Mouse (Mus musculus) spleen, adult 2 months (tissue): ENCODE data around the gene Nol4l. TPM values are rescaled to one million over a fixed set of nuclear protein-coding genes. Genes with fewer than 3 reads are reported as not detected.

Experiments
- DNase-seq, 2 experiments: peaks; one replicate each; pipeline versions ENCODE4 v3.0.0 to v3.0.0-alpha.2; 2012 to 2021; ENCODE audit warnings: low spot score in 2 of 2, low read depth in 1 of 2
- H3K27ac ChIP-seq: fragments of 200-500 bp; 2 replicates; pipeline ENCODE4 v1.5.1; 2012; ENCODE audit warnings: low read length, inconsistent platforms; ENCODE audit not compliant: insufficient read depth
- H3K27me3 ChIP-seq: fragments of 200-500 bp; 2 replicates; pipeline ENCODE4 v1.6.1; 2012; ENCODE audit warnings: mild to moderate bottlenecking, moderate library complexity, low read length, inconsistent platforms; ENCODE audit not compliant: control insufficient read depth, insufficient read depth
- H3K36me3 ChIP-seq: fragments of 200-500 bp; 2 replicates; pipeline ENCODE4 v1.6.1; 2012; ENCODE audit warnings: mild to moderate bottlenecking, low read length, inconsistent platforms; ENCODE audit not compliant: control insufficient read depth, insufficient read depth
- H3K4me1 ChIP-seq: fragments of 200-500 bp; 2 replicates; pipeline ENCODE4 v1.6.1; 2011; ENCODE audit warnings: inconsistent platforms; ENCODE audit not compliant: control insufficient read depth, insufficient read depth, insufficient read length
- H3K4me3 ChIP-seq: fragments of 200-500 bp; 2 replicates; pipeline ENCODE4 v1.5.1; 2011; ENCODE audit warnings: mild to moderate bottlenecking, inconsistent platforms; ENCODE audit not compliant: insufficient read depth, insufficient read length; ENCODE audit errors: extremely low read depth
- CTCF ChIP-seq: fragments of 200-500 bp; IDR thresholded peaks from 2 replicates; pipeline ENCODE4 v1.5.1; 2011; ENCODE audit warnings: mild to moderate bottlenecking, inconsistent platforms; ENCODE audit not compliant: insufficient read depth, insufficient read length, insufficient replicate concordance; ENCODE audit errors: extremely low read depth
- POLR2A ChIP-seq: fragments of 200-500 bp; IDR thresholded peaks from 2 replicates; pipeline ENCODE4 v1.6.1; 2011; ENCODE audit warnings: low read depth, low read length, inconsistent platforms
- WGBS: fragments of 180-500 bp; shearing (Covaris S2); methylation state at CpG from one replicate; pipeline ENCODE4 v1.1.7; 2018; 5-methylcytosine and 5-hydroxymethylcytosine counted together
- polyA plus RNA-seq: library from polyadenylated mRNA; depleted of rRNA; stranded (reverse); fragments of >200 nt; gene quantifications from 2 replicates; pipeline ENCODE4 v1.2.3, GENCODE M21; 2012

Nol4l gene
- polyA plus RNA-seq, 1 experiment: 2.5 TPM

- no peak for TF ChIP-seq POLR2A
- TF ChIP-seq CTCF: no peak
- no peaks in the 10 kb centered on the region for H3K27me3 ChIP-seq
- DNase-seq: no peak
- WGBS: 91% methylated on average over 7 of the region's 7 CpGs
- no peaks in the 10 kb centered on the region; the same call in 1 of the 2 replicates for H3K4me1 ChIP-seq
- H3K36me3 ChIP-seq: no peaks in the 10 kb centered on the region
- H3K27ac ChIP-seq: no peak overlapping the region
- no peak overlapping the region for H3K4me3 ChIP-seq
Observed at GRCm38 (mm10) chr2:153554543-153554942, 24.8 kb upstream of the Nol4l start.

DNA sequence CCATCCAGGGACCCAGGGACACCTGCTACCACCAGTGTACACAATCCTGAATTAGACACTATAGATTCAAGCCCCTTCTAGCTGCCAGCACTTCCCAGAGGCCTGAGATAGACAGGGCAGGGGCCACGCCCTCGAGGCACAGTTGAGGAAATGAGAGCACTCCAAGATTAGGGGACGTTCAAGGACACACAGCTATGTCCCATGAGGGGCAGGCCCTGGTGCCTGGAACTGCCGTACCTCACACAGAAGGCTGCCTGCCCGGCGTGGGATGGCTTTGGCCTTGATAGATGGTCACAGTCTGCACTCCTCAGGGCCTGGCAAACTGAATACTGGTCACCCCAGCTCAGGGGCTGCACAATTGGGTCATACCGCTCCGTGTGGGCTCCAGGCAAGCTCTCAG lies 19.7 kb upstream of the Nol4l start:
- Histone ChIP-seq H3K36me3 (no peaks in the 10 kb centered on the region), H3K4me3 (no peak overlapping the region), H3K4me1 (peaks cover 11% of the 10 kb centered on the region; the same call in 1 of the 2 replicates), H3K27ac (no peak overlapping the region), H3K27me3 (no peaks in the 10 kb centered on the region)
- TF ChIP-seq POLR2A (no peak), CTCF (no peak)
- no peak for DNase-seq
- 68% methylated on average over 8 of the region's 8 CpGs for WGBS

DNA sequence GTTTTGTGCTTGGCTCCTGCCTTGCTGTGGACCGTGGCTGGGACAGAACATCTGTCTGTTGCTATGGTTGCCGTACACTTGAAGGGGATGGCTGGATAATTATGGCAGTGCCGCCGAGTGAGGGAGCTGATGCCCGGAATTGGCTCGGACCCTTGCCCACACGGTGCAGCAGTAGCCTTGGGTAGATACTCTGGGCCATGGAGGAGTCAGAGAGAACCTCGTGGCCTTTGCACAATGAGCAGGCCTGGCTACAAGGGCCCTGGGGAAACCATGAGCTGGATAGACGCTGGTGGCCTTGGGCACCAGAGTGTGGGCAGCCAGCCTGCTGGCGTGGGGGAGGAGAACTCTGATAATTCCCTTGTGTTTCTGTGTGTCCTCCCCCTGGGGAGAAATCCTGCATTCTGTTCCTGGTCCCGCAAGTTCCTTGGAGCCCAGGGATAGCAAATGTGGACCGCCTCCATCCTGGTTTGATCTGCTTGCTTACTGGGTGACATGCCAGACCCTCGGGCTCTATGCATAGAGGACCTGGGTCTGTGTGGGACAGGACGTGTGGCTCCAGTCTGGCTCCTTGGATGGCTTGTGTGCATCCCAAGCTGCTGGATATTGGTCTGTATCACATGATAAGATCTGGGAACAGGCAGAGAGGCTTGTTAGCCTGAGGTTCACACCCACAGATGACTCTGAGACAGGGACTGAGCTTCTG lies 18.6 kb upstream of the Nol4l start:
- Histone ChIP-seq H3K36me3 (no peaks in the 10 kb centered on the region), H3K4me3 (no peak overlapping the region), H3K27me3 (no peaks in the 10 kb centered on the region), H3K4me1 (peaks cover 19% of the 10 kb centered on the region; the same call in 1 of the 2 replicates), H3K27ac (no peak overlapping the region)
- 82% methylated on average over 14 of the region's 14 CpGs for WGBS
- no peak for TF ChIP-seq POLR2A
- TF ChIP-seq CTCF: no peak
- DNase-seq: no peak

GRCm38 (mm10) chr2:153547633-153548032 lies 17.9 kb upstream of the Nol4l start:
- DNase-seq: no peak
- no peak overlapping the region for H3K4me3 ChIP-seq
- H3K27ac ChIP-seq: no peak overlapping the region
- WGBS: 85% methylated on average over 3 of the region's 3 CpGs
- H3K27me3 ChIP-seq: no peaks in the 10 kb centered on the region
- H3K4me1 ChIP-seq: peaks cover 22% of the 10 kb centered on the region; the same call in 1 of the 2 replicates
- no peak for TF ChIP-seq CTCF
- TF ChIP-seq POLR2A: no peak
- H3K36me3 ChIP-seq: no peaks in the 10 kb centered on the region

DNA sequence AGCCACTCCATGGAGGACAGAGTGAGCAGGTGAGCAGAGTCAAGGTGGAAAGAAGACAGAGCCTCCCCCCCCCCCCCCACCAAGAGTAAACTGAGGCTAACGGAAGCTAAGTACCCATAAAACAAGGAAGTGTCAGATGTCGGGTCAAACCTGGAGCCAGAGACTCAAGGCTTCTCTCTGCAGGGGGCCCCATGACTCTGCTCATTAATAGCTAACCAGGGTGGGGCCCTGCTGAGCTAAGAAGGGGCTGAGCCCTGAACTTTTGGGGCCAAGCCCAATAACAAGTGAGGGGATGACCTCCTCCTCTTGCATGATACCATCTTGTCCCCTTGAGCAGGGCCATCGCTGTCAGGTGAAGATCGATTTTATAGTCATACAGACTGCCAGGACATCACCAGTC lies 17.2 kb upstream of the Nol4l start:
- TF ChIP-seq CTCF (no peak), POLR2A (no peak)
- peaks cover 22% of the 10 kb centered on the region; the same call in 1 of the 2 replicates for H3K4me1 ChIP-seq
- WGBS: 68% methylated on average over 4 of the region's 4 CpGs

GRCm38 (mm10) chr2:153546471-153546870 lies 16.7 kb upstream of the Nol4l start:
- Histone ChIP-seq H3K27ac (no peak overlapping the region), H3K4me1 (peaks cover 22% of the 10 kb centered on the region; the same call in 1 of the 2 replicates), H3K27me3 (no peaks in the 10 kb centered on the region), H3K4me3 (no peak overlapping the region), H3K36me3 (no peaks in the 10 kb centered on the region)
- WGBS: 66% methylated on average over 5 of the region's 5 CpGs
- no peak for TF ChIP-seq CTCF
- no peak for TF ChIP-seq POLR2A
- DNase-seq: no peak

More for the DNA sequence above, 17.2 kb upstream of the Nol4l start:
- H3K27me3 ChIP-seq: no peaks in the 10 kb centered on the region
- no peak for DNase-seq
- H3K36me3 ChIP-seq: no peaks in the 10 kb centered on the region
- H3K27ac ChIP-seq: no peak overlapping the region
- no peak overlapping the region for H3K4me3 ChIP-seq

DNA sequence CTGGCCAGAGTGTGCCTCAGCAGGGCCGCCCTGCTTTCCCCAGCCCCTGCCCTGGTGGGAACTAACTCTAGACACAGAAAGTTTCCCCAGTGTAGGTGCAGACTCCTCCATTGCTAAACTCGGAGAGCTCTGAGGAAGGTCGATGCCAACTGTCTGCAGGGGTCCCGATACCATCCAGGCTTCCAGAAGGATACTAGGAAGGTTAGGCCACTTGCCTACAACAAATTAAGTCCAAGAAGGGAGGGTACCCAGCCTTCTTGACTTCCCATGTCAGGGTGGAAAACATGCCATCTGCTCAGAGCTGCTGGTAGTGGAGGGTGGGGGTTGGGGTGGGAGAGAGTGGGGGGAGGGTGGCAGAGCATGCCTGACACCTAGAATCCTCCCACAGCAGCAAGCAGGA lies 15.0 kb upstream of the Nol4l start:
- H3K4me1 ChIP-seq: peaks cover 22% of the 10 kb centered on the region; the same call in 1 of the 2 replicates
- no peaks in the 10 kb centered on the region for H3K36me3 ChIP-seq
- DNase-seq: no peak
- TF ChIP-seq POLR2A (no peak), CTCF (no peak)
- H3K27ac ChIP-seq: no peak overlapping the region; the same call in 1 of the 2 replicates
- WGBS: 74% methylated on average over 4 of the region's 4 CpGs
- H3K4me3 ChIP-seq: no peak overlapping the region
- H3K27me3 ChIP-seq: no peaks in the 10 kb centered on the region
